Mouse (Mus musculus): ENCODE results near the gene Gnai3. TPM values are rescaled to one million over a fixed set of nuclear protein-coding genes. Genes with fewer than 3 reads are reported as not detected.

Gene Gnai3
- total and polyA plus RNA-seq, 2 experiments = 19.0 to 89.5 TPM

DNA sequence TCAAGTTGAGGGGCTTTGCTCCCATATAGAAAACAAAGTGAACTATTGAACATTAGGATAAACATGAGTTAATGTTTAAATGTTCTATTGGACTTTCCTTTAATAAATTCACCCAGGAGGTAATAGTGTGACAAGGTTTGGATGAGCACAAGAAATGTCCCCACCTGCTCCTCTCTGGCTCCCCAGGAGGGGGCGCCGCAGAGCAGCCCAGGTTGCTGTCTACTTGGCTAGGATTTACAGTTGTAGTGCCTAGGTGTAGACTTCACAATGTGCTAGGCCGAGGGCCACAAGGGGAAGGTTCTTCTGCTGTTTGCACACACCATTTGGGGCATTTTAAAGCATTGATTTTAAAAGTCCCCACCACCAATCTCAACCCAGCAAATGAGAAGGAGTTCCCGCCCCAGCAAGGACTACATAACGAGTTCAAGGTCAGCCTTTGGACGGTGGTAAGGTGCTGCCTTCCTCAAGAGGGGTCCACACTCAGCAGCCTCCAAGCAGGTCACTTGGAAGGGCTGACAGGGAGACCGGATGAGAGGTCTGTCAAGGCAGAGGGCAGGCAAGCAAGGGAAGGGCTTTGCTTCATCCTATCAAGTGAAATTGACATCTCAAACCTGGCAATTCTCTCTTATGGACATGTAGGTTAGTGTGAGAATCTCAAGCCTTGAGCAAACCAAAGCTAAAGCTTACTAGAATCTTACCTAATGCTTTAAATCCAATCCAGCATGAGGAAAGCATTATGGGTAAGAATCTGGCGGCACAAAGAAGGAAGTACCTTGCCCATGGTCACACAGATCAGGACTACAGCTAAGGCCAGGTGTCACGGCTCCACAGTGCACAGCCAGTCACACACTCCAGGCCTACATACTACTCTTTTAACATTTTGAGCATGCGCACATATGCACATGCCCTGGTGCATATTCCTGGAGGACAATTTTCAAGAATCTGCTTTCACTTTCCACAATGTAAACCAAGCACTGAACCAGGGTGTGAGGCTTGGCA lies 75.4 kb downstream of the Gnai3 start:
- TF ChIP-seq POLR2A (IDR thresholded peaks at IDR 0.05; ENCODE audit: extremely low read depth, insufficient read depth, low read length) = no peak
- peak; percentile 96 for TF ChIP-seq CTCF (IDR thresholded peaks at IDR 0.05; ENCODE audit: low read depth, low read length)
- DNase-seq (ENCODE audit: extremely low read depth, low read depth, low spot score) = peak; percentile 83
- Histone ChIP-seq H3K27me3 (ENCODE audit: control insufficient read depth, insufficient read depth, low read length) (no peaks in the 10 kb centered on the region), H3K36me3 (ENCODE audit: control insufficient read depth, insufficient read depth, low read length) (no peaks in the 10 kb centered on the region; the same call in 1 of the 2 replicates), H3K27ac (replicated peaks; ENCODE audit: insufficient read depth, low read depth, low read length) (peak overlapping the region; percentile 97), H3K4me1 (ENCODE audit: control insufficient read depth, insufficient read depth, low read length) (peaks cover 17% of the 10 kb centered on the region), H3K79me2 (ENCODE audit: control insufficient read depth, insufficient read depth, low read length) (no peaks in the 10 kb centered on the region), H3K9ac (ENCODE audit: low read depth, low read length) (peak overlapping the region; percentile 49), H3K4me3 (ENCODE audit: insufficient read depth, low read depth, low read length) (no peak overlapping the region)
- 33% methylated on average over 10 of the region's 10 CpGs for WGBS

DNA sequence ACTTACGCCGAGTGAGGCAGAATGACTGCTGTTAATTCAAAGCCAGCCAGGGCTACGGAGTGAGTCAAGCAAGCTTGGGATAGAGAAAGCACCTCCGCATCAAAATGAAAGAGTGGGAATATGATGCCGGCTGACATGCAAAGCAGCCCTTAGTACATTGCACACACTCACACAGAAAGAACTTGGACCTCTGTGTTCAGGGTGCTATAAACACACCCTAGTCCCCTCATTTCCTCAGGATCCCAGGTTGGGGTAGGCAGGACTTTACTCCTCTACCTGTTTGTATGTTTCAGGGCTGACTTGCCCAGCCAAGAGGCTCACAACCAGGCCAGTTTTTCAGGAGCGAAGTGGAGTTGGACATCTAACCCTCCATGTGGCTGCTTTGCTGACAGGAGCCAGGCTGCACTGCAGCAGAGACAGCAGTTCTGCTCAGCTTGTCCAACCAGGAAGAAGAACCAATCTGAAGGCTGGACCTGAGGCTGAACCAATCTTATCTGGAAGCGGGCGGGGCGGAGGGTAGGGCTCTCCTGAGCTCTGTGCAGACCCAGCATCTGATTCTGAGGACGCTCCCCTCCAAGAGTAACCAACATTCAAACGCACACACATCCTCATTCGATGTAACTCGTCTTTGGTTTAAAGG lies 76.6 kb downstream of the Gnai3 start:
- H3K4me3 ChIP-seq (ENCODE audit: insufficient read depth, low read depth, low read length) = peak overlapping the region; percentile 27
- DNase-seq (ENCODE audit: extremely low read depth, low read depth, low spot score) = peak; percentile 93
- H3K27ac ChIP-seq (replicated peaks; ENCODE audit: insufficient read depth, low read depth, low read length) = peak overlapping the region; percentile 97
- peaks cover 17% of the 10 kb centered on the region for H3K4me1 ChIP-seq (ENCODE audit: control insufficient read depth, insufficient read depth, low read length)
- peak overlapping the region; percentile 64 for H3K9ac ChIP-seq (ENCODE audit: low read depth, low read length)
- TF ChIP-seq CTCF (IDR thresholded peaks at IDR 0.05; ENCODE audit: low read depth, low read length) (no peak), POLR2A (IDR thresholded peaks at IDR 0.05; ENCODE audit: extremely low read depth, insufficient read depth, low read length) (peak; percentile 89; the same call in 1 of the 2 replicates)
- H3K27me3 ChIP-seq (ENCODE audit: control insufficient read depth, insufficient read depth, low read length) = no peaks in the 10 kb centered on the region
- WGBS = 17% methylated on average over 13 of the region's 13 CpGs
- H3K79me2 ChIP-seq (ENCODE audit: control insufficient read depth, insufficient read depth, low read length) = no peaks in the 10 kb centered on the region
- no peaks in the 10 kb centered on the region for H3K36me3 ChIP-seq (ENCODE audit: control insufficient read depth, insufficient read depth, low read length)

DNA sequence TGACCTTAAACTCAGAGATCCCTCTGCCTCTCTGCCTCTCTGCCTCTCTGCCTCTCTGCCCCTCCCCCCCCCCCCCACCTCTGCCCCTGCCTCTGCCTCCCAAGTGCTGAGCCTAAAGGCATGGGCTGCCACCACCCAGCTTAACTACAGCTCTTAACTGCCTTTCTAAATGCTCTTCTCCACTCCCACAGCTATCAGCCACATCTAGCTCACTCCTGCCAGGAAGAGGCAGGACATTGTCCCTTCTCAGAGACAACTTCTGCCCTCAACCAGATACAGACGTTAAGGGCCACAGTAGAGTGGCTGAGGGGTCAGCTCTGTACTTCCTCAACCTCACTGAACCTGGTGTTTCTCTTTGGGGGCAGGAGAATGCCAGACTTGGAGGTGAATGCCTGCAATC lies 77.1 kb downstream of the Gnai3 start:
- no peak for TF ChIP-seq POLR2A (IDR thresholded peaks at IDR 0.05; ENCODE audit: extremely low read depth, insufficient read depth, low read length)
- TF ChIP-seq CTCF (IDR thresholded peaks at IDR 0.05; ENCODE audit: low read depth, low read length) = no peak
- Histone ChIP-seq H3K36me3 (ENCODE audit: control insufficient read depth, insufficient read depth, low read length) (no peaks in the 10 kb centered on the region), H3K27me3 (ENCODE audit: control insufficient read depth, insufficient read depth, low read length) (no peaks in the 10 kb centered on the region), H3K79me2 (ENCODE audit: control insufficient read depth, insufficient read depth, low read length) (no peaks in the 10 kb centered on the region), H3K4me1 (ENCODE audit: control insufficient read depth, insufficient read depth, low read length) (peaks cover 17% of the 10 kb centered on the region), H3K9ac (ENCODE audit: low read depth, low read length) (peak overlapping the region; percentile 64), H3K27ac (replicated peaks; ENCODE audit: insufficient read depth, low read depth, low read length) (peak overlapping the region; percentile 95), H3K4me3 (ENCODE audit: insufficient read depth, low read depth, low read length) (peak overlapping the region; percentile 27)
- peak; percentile 63 for DNase-seq (ENCODE audit: extremely low read depth, low read depth, low spot score)
- 0% methylated on average over 1 of the region's 1 CpGs for WGBS

DNA sequence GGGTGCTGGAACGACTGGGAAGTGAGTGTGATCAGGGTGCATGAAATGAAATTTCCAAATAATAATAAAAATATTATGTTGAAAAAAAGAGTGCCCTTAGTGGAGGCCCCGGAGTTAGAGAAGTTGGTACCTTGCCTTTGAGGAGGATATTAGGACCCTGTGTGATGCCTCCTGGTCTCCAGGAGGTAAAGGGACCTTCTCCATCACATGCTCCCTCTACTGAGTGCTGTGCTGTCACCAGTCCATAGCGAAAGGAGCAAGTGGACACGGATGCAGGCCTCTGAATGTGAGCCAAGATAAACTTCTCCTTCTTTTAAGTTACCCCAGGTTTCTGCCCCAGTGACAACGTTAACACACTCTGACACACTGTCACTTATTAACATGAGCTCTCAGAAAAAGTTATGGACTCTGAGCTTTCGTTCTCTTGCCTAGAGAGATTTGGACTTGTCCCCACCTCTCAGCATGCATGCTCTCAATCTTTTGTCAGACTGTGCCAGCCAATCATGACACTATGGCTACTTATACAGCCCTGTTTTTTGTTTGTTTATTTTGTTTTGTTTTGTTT lies 78.5 kb downstream of the Gnai3 start:
- no peak for TF ChIP-seq CTCF (IDR thresholded peaks at IDR 0.05; ENCODE audit: low read depth, low read length)
- TF ChIP-seq POLR2A (IDR thresholded peaks at IDR 0.05; ENCODE audit: extremely low read depth, insufficient read depth, low read length) = no peak
- Histone ChIP-seq H3K36me3 (ENCODE audit: control insufficient read depth, insufficient read depth, low read length) (no peaks in the 10 kb centered on the region), H3K4me1 (ENCODE audit: control insufficient read depth, insufficient read depth, low read length) (peaks cover 17% of the 10 kb centered on the region), H3K27ac (replicated peaks; ENCODE audit: insufficient read depth, low read depth, low read length) (peak overlapping the region; percentile 95), H3K4me3 (ENCODE audit: insufficient read depth, low read depth, low read length) (no peak overlapping the region), H3K27me3 (ENCODE audit: control insufficient read depth, insufficient read depth, low read length) (no peaks in the 10 kb centered on the region), H3K79me2 (ENCODE audit: control insufficient read depth, insufficient read depth, low read length) (no peaks in the 10 kb centered on the region), H3K9ac (ENCODE audit: low read depth, low read length) (no peak overlapping the region)
- 30% methylated on average over 6 of the region's 6 CpGs for WGBS
- DNase-seq (ENCODE audit: extremely low read depth, low read depth, low spot score) = peak; percentile 100

DNA sequence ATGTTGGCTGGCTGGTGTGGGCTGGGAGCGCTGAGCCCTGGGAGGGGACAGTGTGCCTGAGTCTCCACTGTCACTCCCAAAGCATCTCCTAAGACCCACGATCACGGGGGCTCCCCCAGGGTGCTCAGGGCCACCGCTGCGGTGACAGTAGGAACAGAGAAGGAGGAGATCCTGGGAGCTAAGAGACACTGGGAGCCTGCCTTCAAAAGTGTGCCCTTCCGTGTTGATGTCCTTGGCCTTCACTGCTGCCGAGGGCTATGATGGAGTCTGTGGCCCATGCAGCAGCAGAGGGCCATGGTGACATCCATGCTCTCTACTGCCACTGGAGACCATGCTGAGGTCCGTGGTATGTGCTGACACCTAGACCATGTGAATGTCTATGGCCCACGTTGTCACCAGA lies 80.4 kb downstream of the Gnai3 start:
- DNase-seq (ENCODE audit: extremely low read depth, low read depth, low spot score) = no peak
- peaks cover 17% of the 10 kb centered on the region for H3K4me1 ChIP-seq (ENCODE audit: control insufficient read depth, insufficient read depth, low read length)
- no peak for TF ChIP-seq POLR2A (IDR thresholded peaks at IDR 0.05; ENCODE audit: extremely low read depth, insufficient read depth, low read length)
- no peak for TF ChIP-seq CTCF (IDR thresholded peaks at IDR 0.05; ENCODE audit: low read depth, low read length)
- WGBS = 70% methylated on average over 9 of the region's 9 CpGs
- H3K36me3 ChIP-seq (ENCODE audit: control insufficient read depth, insufficient read depth, low read length) = no peaks in the 10 kb centered on the region
- H3K4me3 ChIP-seq (ENCODE audit: insufficient read depth, low read depth, low read length) = no peak overlapping the region
- H3K27ac ChIP-seq (replicated peaks; ENCODE audit: insufficient read depth, low read depth, low read length) = no peak overlapping the region
- H3K27me3 ChIP-seq (ENCODE audit: control insufficient read depth, insufficient read depth, low read length) = no peaks in the 10 kb centered on the region
- H3K9ac ChIP-seq (ENCODE audit: low read depth, low read length) = no peak overlapping the region
- no peaks in the 10 kb centered on the region for H3K79me2 ChIP-seq (ENCODE audit: control insufficient read depth, insufficient read depth, low read length)
